Mouse (Mus musculus): ENCODE data around the gene Mrpl20. TPM values are rescaled to one million over a fixed set of nuclear protein-coding genes. Genes with fewer than 3 reads are reported as not detected.
"Not testable (repeated sequence)": the region's sequence is repeated elsewhere in the genome, so short reads cannot be mapped to it uniquely, and the experiment has no call there.

Gene Mrpl20
- total and polyA plus RNA-seq, 3 experiments, result 50.7 to 77.9 (median 69.9) TPM

DNA sequence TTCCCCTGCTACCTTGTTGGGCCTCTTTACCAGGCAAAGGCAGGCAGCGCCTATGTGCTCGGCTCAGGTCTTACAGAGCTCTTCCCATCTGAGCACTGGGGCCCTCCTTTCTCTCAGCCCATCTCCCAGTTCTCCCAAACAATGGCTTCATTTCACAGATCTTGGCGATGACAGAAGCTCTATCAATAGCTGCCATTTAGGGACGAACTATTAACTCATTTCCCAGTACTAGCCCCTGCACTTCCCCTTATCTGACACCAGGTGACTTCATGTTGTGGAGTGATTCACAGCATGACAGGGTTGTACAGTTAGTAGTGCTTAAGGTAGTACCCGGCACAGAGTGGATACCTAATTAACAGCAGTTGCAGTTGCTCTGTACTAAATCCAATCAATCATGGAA is 16.9 kb upstream of the Mrpl20 start, which contains the start of gene Tmem88b:
Gene Tmem88b, minus strand, starts transcription at position 56 of the 400 bp plus-strand sequence.
- no peak within 1 kb of the TSS; the same call in 1 of the 2 replicates for H3K9ac ChIP-seq (ENCODE audit: low read depth, low read length)
- peak within 1 kb of the TSS; percentile 60 for H3K4me3 ChIP-seq
- no peaks in the 10 kb centered on the region for H3K79me2 ChIP-seq (replicated peaks; ENCODE audit: control insufficient read depth, insufficient read depth, low read length)
- intact Hi-C loops (cut with DNase I), result loop anchor here (2.0 kb wide), 1 partner anchor 17 kb away; the partner anchor contains the start of gene Mrpl20
- TF ChIP-seq EP300 (IDR thresholded peaks at IDR 0.05; ENCODE audit: insufficient read depth, low read depth, low read length) (no peak), POLR2A (IDR thresholded peaks at IDR 0.05; ENCODE audit: insufficient read depth, low read depth, low read length) (no peak), CTCF (IDR thresholded peaks at IDR 0.05) (peak; percentile 28)
- 47% methylated on average over 5 of the region's 5 CpGs for WGBS
- no peak for DNase-seq
- H3K27me3 ChIP-seq (ENCODE audit: control insufficient read depth, insufficient read depth, low read length), result no peaks in the 10 kb centered on the region
- H3K27ac ChIP-seq, result no peak within 1 kb of the TSS; the same call in 1 of the 2 replicates
- H3K36me3 ChIP-seq (ENCODE audit: control insufficient read depth, insufficient read depth, low read length), result no peaks in the 10 kb centered on the region
- peaks cover 6% of the 10 kb centered on the region for H3K4me1 ChIP-seq (ENCODE audit: control insufficient read depth, insufficient read depth, low read length)

DNA sequence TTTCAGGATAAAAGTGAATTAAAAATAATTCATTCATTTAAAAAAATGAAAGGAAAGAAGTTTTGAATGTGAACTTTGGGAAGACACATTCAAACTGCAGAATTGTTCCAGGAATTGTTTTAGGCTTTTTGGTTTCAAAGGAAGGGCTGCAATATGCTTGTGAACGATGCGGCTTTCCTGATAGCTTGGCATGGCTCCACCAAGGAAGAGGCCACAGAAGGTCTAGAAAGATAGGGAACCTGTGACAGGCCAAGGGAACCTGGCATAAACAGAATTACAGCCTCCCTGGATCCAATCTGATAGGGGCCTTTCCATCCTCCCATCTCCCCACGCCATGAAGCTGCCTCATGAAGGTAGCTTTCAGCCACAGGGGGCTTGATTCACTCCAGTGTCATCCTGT is 14.4 kb upstream of the Mrpl20 start:
- DNase-seq, result no peak
- no peak overlapping the region for H3K4me3 ChIP-seq
- H3K9ac ChIP-seq (ENCODE audit: low read depth, low read length), result no peak overlapping the region
- H3K27ac ChIP-seq, result no peak overlapping the region
- no peaks in the 10 kb centered on the region for H3K27me3 ChIP-seq (ENCODE audit: control insufficient read depth, insufficient read depth, low read length)
- H3K36me3 ChIP-seq (ENCODE audit: control insufficient read depth, insufficient read depth, low read length), result no peaks in the 10 kb centered on the region
- intact Hi-C loops (cut with DNase I), result no loop called here
- peaks cover 3% of the 10 kb centered on the region; the same call in 1 of the 2 replicates for H3K4me1 ChIP-seq (ENCODE audit: control insufficient read depth, insufficient read depth, low read length)
- TF ChIP-seq EP300 (IDR thresholded peaks at IDR 0.05; ENCODE audit: insufficient read depth, low read depth, low read length) (no peak), POLR2A (IDR thresholded peaks at IDR 0.05; ENCODE audit: insufficient read depth, low read depth, low read length) (no peak), CTCF (IDR thresholded peaks at IDR 0.05) (no peak)
- 38% methylated on average over 3 of the region's 3 CpGs for WGBS
- H3K79me2 ChIP-seq (replicated peaks; ENCODE audit: control insufficient read depth, insufficient read depth, low read length), result no peaks in the 10 kb centered on the region

GRCm38 (mm10) chr4:155788833-155789232 is 13.8 kb upstream of the Mrpl20 start:
- H3K9ac ChIP-seq (ENCODE audit: low read depth, low read length); H3K4me3 ChIP-seq; H3K79me2 ChIP-seq (replicated peaks; ENCODE audit: control insufficient read depth, insufficient read depth, low read length); H3K27me3 ChIP-seq (ENCODE audit: control insufficient read depth, insufficient read depth, low read length); H3K36me3 ChIP-seq (ENCODE audit: control insufficient read depth, insufficient read depth, low read length); H3K4me1 ChIP-seq (ENCODE audit: control insufficient read depth, insufficient read depth, low read length); DNase-seq; H3K27ac ChIP-seq; intact Hi-C loops (cut with DNase I): not testable (repeated sequence)
- WGBS, result 78% methylated on average over 4 of the region's 4 CpGs

- Histone ChIP-seq H3K4me3 (no peak within 1 kb of the TSS), H3K36me3 (ENCODE audit: control insufficient read depth, insufficient read depth, low read length) (no peaks in the 10 kb centered on the region), H3K79me2 (replicated peaks; ENCODE audit: control insufficient read depth, insufficient read depth, low read length) (no peaks in the 10 kb centered on the region), H3K27ac (no peak within 1 kb of the TSS), H3K9ac (ENCODE audit: low read depth, low read length) (no peak within 1 kb of the TSS), H3K4me1 (ENCODE audit: control insufficient read depth, insufficient read depth, low read length) (no peaks in the 10 kb centered on the region), H3K27me3 (ENCODE audit: control insufficient read depth, insufficient read depth, low read length) (no peaks in the 10 kb centered on the region)
- no peak for DNase-seq
- intact Hi-C loops (cut with DNase I), result no loop called here
- no peak for TF ChIP-seq POLR2A (IDR thresholded peaks at IDR 0.05; ENCODE audit: insufficient read depth, low read depth, low read length)
- TF ChIP-seq CTCF (IDR thresholded peaks at IDR 0.05), result no peak
- no peak for TF ChIP-seq EP300 (IDR thresholded peaks at IDR 0.05; ENCODE audit: insufficient read depth, low read depth, low read length)
- 88% methylated on average over 3 of the region's 3 CpGs for WGBS
These were observed 12.6 kb upstream of the Mrpl20 start, which contains the start of gene Ankrd65 for GRCm38 (mm10) chr4:155790021-155790489. Gene Ankrd65, plus strand, starts transcription at chr4:155790439.

DNA sequence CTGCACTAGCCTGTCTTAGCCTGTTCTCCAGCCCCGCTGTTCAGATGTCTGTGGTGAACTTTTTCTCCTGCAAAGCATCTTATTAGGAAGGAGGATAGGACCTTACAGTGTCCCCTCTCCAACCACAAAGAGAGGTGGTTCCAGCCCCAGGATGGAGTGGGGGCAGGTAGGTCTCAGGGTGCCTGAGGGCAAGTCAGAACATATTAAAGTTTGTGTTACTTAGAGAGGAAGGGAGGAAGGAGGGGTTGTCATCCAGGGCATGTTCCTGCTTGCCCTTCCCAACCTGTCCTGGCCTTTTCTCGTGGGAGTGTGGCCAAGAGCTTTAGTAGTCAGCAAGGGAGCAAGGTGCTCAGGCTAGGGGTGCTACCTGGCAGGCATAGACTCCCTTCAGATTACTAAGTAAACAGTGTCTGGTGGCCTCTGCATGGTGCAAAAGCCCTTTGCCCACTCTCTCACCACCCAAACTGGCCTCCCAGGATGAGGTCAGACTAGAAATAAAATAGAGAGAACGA is 12.0 kb upstream of the Mrpl20 start:
- no peaks in the 10 kb centered on the region for H3K36me3 ChIP-seq (ENCODE audit: control insufficient read depth, insufficient read depth, low read length)
- no peak overlapping the region for H3K27ac ChIP-seq
- no peak overlapping the region for H3K9ac ChIP-seq (ENCODE audit: low read depth, low read length)
- TF ChIP-seq EP300 (IDR thresholded peaks at IDR 0.05; ENCODE audit: insufficient read depth, low read depth, low read length) (no peak), CTCF (IDR thresholded peaks at IDR 0.05) (no peak), POLR2A (IDR thresholded peaks at IDR 0.05; ENCODE audit: insufficient read depth, low read depth, low read length) (no peak)
- no peaks in the 10 kb centered on the region for H3K27me3 ChIP-seq (ENCODE audit: control insufficient read depth, insufficient read depth, low read length)
- no peaks in the 10 kb centered on the region for H3K4me1 ChIP-seq (ENCODE audit: control insufficient read depth, insufficient read depth, low read length)
- 66% methylated on average over 3 of the region's 3 CpGs for WGBS
- intact Hi-C loops (cut with DNase I), result no loop called here
- no peaks in the 10 kb centered on the region for H3K79me2 ChIP-seq (replicated peaks; ENCODE audit: control insufficient read depth, insufficient read depth, low read length)
- no peak for DNase-seq
- H3K4me3 ChIP-seq, result no peak overlapping the region

GRCm38 (mm10) chr4:155791240-155791933 is 11.3 kb upstream of the Mrpl20 start:
- H3K36me3 ChIP-seq (ENCODE audit: control insufficient read depth, insufficient read depth, low read length), result no peaks in the 10 kb centered on the region
- TF ChIP-seq CTCF (IDR thresholded peaks at IDR 0.05), result no peak
- H3K27me3 ChIP-seq (ENCODE audit: control insufficient read depth, insufficient read depth, low read length), result no peaks in the 10 kb centered on the region
- H3K27ac ChIP-seq, result no peak overlapping the region
- intact Hi-C loops (cut with DNase I), result no loop called here
- DNase-seq, result no peak
- no peak overlapping the region for H3K4me3 ChIP-seq
- no peaks in the 10 kb centered on the region for H3K79me2 ChIP-seq (replicated peaks; ENCODE audit: control insufficient read depth, insufficient read depth, low read length)
- WGBS, result 72% methylated on average over 24 of the region's 24 CpGs
- no peak overlapping the region for H3K9ac ChIP-seq (ENCODE audit: low read depth, low read length)
- no peaks in the 10 kb centered on the region for H3K4me1 ChIP-seq (ENCODE audit: control insufficient read depth, insufficient read depth, low read length)

Measured in heart, adult 2 months (tissue).